Mouse (Mus musculus): ENCODE measurements around the gene Lrp6. TPM values are rescaled to one million over a fixed set of nuclear protein-coding genes. Genes with fewer than 3 reads are reported as not detected.
A peak's percentile ranks its signal among the peaks of the same experiment; 100 is the strongest.

Lrp6 gene
- polyA plus RNA-seq, 1 experiment = 37.0 TPM

DNA sequence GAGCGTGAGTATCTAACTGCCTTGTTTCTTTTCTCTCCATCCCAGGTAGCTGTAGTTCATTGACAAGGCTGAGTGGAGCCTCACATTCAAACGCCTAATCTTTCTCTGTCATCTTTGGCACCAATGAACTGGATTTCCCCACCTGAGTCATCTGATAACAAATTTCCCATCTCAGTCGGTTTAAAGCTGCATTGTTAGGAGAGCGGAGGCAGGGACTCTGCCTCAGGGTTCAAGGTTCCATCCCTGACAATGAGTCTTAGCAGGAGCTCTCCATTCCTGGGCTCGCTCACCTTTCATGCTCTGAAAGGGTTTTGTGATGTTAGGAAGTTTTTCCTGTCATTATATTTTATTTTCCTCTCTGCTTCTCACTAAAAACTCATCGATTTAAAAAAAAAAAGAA, 11.3 kb upstream of the Lrp6 start:
- no peak overlapping the region for H3K4me3 ChIP-seq (ENCODE audit: insufficient read depth, low read length)
- H3K4me1 ChIP-seq (ENCODE audit: control insufficient read depth, insufficient read depth, low read length) = no peaks in the 10 kb centered on the region
- TF ChIP-seq POLR2A (IDR thresholded peaks at IDR 0.05; ENCODE audit: borderline replicate concordance, low read depth, low read length) = no peak
- no peak for TF ChIP-seq CTCF (IDR thresholded peaks at IDR 0.05; ENCODE audit: low read depth, low read length)
- H3K27ac ChIP-seq (ENCODE audit: insufficient read depth, low read depth, low read length) = no peak overlapping the region

GRCm38 (mm10) chr6:134575288-134575741, 8.6 kb upstream of the Lrp6 start:
- Histone ChIP-seq H3K27ac (ENCODE audit: insufficient read depth, low read depth, low read length) (no peak overlapping the region), H3K4me3 (ENCODE audit: insufficient read depth, low read length) (no peak overlapping the region), H3K4me1 (ENCODE audit: control insufficient read depth, insufficient read depth, low read length) (no peaks in the 10 kb centered on the region)
- TF ChIP-seq POLR2A (IDR thresholded peaks at IDR 0.05; ENCODE audit: borderline replicate concordance, low read depth, low read length) (no peak), CTCF (IDR thresholded peaks at IDR 0.05; ENCODE audit: low read depth, low read length) (no peak)

DNA sequence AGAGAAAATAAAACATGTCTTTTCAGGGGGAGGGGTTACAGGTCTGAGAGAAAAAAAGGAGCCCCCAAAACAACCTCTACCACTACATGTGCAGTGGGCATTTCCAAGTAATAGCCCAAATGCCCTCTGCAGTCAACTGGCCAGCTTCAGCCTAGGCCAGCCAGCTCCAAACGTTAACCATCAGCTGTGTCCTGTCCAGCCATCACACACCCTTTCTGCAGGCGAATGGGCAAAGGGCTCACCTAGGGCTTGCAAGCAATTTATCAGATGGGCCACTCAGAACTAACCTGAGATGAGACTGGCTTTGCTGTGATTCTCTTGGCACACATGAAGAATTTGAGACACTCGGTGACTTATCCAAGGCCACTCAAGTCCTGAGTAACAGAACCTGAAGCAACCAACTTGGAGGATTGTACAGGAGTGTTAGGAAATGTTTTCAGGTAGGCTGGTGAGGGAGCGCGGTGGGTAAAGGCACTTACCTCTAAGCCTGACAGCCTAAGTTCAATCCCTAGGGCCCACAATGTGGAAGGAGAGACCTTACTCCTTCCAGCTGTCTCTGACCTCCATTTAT, 1.3 kb upstream of the Lrp6 start:
- TF ChIP-seq CTCF (IDR thresholded peaks at IDR 0.05; ENCODE audit: low read depth, low read length) (no peak), POLR2A (IDR thresholded peaks at IDR 0.05; ENCODE audit: borderline replicate concordance, low read depth, low read length) (no peak)
- Histone ChIP-seq H3K4me1 (ENCODE audit: control insufficient read depth, insufficient read depth, low read length) (peaks cover 2% of the 10 kb centered on the region; the same call in 1 of the 2 replicates), H3K4me3 (ENCODE audit: insufficient read depth, low read length) (no peak overlapping the region), H3K27ac (ENCODE audit: insufficient read depth, low read depth, low read length) (no peak overlapping the region)

DNA sequence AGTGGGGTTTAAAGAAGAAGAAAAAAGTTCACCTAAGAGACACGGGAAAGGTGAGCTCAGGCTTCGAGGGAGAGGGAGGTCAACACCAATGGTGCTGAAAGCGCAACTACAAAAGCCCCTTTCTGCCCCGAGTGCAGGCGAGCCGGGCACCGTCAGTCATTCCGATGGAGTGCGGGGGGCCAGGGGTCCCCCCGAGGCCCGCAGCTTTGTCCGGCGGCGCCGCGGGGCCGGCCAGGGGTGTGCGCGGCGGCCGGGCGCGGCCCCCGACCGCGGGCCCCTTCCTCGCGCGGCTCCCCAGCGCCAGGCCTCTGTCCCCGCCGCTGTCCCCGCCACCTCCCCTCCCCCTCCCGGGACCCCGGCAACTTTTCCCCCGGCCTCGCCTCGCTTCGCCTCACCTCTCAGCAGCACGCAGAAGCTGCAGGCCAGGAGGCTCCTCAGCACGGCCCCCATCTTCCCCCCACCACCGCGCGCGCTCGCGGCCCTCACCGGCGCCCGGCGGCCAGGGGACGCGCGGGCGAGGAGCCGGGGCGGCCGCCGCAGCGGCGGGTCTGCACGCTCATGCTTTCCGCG, 432 bp downstream of the Lrp6 start:
- peak overlapping the region; percentile 80 for H3K4me3 ChIP-seq (ENCODE audit: insufficient read depth, low read length)
- no peak for TF ChIP-seq POLR2A (IDR thresholded peaks at IDR 0.05; ENCODE audit: borderline replicate concordance, low read depth, low read length)
- TF ChIP-seq CTCF (IDR thresholded peaks at IDR 0.05; ENCODE audit: low read depth, low read length) = no peak
- H3K27ac ChIP-seq (ENCODE audit: insufficient read depth, low read depth, low read length) = peak overlapping the region; percentile 56

DNA sequence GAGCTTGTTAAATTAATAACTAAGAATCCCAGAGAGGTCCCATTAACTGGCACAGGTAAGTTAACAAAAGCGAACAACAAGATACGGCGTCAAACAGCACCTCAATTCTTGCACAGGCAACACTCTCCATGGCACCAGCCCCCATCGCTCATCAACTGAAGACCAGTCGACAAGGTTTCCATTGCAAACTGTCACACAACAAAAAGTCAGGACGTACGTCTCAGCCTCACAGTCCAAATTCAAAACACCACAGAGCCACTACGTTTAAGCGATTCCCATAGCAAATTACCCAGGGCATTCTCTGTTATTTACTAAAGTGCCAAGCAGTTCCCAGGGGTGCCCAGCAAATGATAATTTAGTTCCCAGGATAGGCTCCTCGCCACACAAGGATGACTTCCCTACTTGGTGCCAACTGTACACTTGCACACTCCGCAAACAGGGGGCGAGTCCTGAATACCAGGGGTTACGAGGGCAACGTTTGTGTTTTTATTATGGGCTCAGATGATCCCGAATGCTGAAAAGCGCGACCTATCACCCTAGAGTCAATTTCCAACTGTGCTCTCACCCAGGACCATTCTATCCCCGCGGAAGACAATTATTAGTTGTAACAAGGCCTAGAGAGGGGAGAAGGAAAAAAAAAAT, 1.0 kb downstream of the Lrp6 start:
- Histone ChIP-seq H3K4me1 (ENCODE audit: control insufficient read depth, insufficient read depth, low read length) (peaks cover 14% of the 10 kb centered on the region), H3K27ac (ENCODE audit: insufficient read depth, low read depth, low read length) (peak overlapping the region; percentile 6; the same call in 1 of the 2 replicates), H3K4me3 (ENCODE audit: insufficient read depth, low read length) (peak overlapping the region; percentile 80)
- TF ChIP-seq CTCF (IDR thresholded peaks at IDR 0.05; ENCODE audit: low read depth, low read length) (no peak), POLR2A (IDR thresholded peaks at IDR 0.05; ENCODE audit: borderline replicate concordance, low read depth, low read length) (no peak)

More for the DNA sequence above, 432 bp downstream of the Lrp6 start:
- H3K4me1 ChIP-seq (ENCODE audit: control insufficient read depth, insufficient read depth, low read length) = peaks cover 10% of the 10 kb centered on the region

GRCm38 (mm10) chr6:134564539-134564938, 2.2 kb downstream of the Lrp6 start:
- TF ChIP-seq POLR2A (IDR thresholded peaks at IDR 0.05; ENCODE audit: borderline replicate concordance, low read depth, low read length) = no peak
- no peak for TF ChIP-seq CTCF (IDR thresholded peaks at IDR 0.05; ENCODE audit: low read depth, low read length)
- peaks cover 21% of the 10 kb centered on the region for H3K4me1 ChIP-seq (ENCODE audit: control insufficient read depth, insufficient read depth, low read length)
- H3K27ac ChIP-seq (ENCODE audit: insufficient read depth, low read depth, low read length) = no peak overlapping the region
- H3K4me3 ChIP-seq (ENCODE audit: insufficient read depth, low read length) = no peak overlapping the region

DNA sequence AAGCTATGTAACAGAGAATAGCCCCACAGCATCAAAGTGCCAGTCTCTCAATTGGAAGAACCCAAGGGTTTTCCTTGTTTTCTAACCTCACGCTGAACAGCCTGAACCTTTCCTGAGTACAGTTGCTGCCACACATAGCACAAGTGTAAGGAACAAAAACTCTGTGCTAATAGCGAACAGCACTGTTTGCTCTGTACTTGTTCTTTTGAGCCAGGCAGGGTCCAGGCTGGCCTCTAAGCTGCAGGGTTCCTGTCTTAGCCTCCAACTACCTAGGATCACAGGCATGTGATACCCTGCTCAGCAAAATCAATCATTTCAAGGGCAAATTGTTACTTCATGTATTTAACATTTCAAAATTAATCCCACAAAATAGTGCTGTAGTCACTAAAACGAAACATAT, 7.1 kb downstream of the Lrp6 start:
- Histone ChIP-seq H3K4me3 (ENCODE audit: insufficient read depth, low read length) (no peak overlapping the region), H3K4me1 (ENCODE audit: control insufficient read depth, insufficient read depth, low read length) (peaks cover 51% of the 10 kb centered on the region), H3K27ac (ENCODE audit: insufficient read depth, low read depth, low read length) (peak overlapping the region; percentile 75)
- TF ChIP-seq POLR2A (IDR thresholded peaks at IDR 0.05; ENCODE audit: borderline replicate concordance, low read depth, low read length) (no peak), CTCF (IDR thresholded peaks at IDR 0.05; ENCODE audit: low read depth, low read length) (no peak)

DNA sequence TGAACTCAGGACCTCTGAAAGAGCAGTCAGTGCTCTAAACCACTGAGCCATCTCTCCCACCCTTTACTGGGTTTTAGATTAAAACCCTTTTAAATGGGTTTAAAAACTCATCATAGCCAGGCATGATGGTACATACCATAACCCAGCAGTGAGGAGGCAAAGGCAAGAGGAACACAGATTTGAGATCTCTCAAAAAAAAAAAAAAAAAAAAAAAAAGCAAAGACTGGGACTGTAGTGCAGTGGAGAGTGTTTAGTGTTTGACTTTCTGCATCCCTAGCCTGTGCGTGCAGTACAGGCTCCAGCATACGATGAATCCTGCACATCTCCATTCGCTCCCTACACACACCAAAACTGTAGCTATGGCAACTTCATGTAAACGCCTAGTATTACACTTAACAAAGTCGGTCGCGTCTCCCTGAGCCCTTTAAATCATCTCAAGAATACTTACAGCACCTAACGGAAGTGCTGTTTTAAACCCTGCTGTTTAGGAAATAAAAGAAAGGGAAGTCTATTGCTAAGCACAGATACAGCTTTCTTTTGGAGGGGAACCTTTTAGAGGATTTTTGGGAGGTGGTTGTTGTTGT, 8.1 kb downstream of the Lrp6 start:
- Histone ChIP-seq H3K27ac (ENCODE audit: insufficient read depth, low read depth, low read length) (peak overlapping the region; percentile 75), H3K4me1 (ENCODE audit: control insufficient read depth, insufficient read depth, low read length) (peaks cover 49% of the 10 kb centered on the region), H3K4me3 (ENCODE audit: insufficient read depth, low read length) (peak overlapping the region; percentile 43)
- TF ChIP-seq POLR2A (IDR thresholded peaks at IDR 0.05; ENCODE audit: borderline replicate concordance, low read depth, low read length) (no peak), CTCF (IDR thresholded peaks at IDR 0.05; ENCODE audit: low read depth, low read length) (no peak)

GRCm38 (mm10) chr6:134557043-134557442, 9.7 kb downstream of the Lrp6 start:
- Histone ChIP-seq H3K4me1 (ENCODE audit: control insufficient read depth, insufficient read depth, low read length) (peaks cover 48% of the 10 kb centered on the region), H3K27ac (ENCODE audit: insufficient read depth, low read depth, low read length) (peak overlapping the region; percentile 94), H3K4me3 (ENCODE audit: insufficient read depth, low read length) (no peak overlapping the region)
- TF ChIP-seq CTCF (IDR thresholded peaks at IDR 0.05; ENCODE audit: low read depth, low read length) (no peak), POLR2A (IDR thresholded peaks at IDR 0.05; ENCODE audit: borderline replicate concordance, low read depth, low read length) (no peak)

Data from bone marrow macrophage, adult 2 months (primary cell).